Mouse (Mus musculus): ENCODE results near the gene Tanc2. TPM values are rescaled to one million over a fixed set of nuclear protein-coding genes. Genes with fewer than 3 reads are reported as not detected.

The Tanc2 gene
- total and polyA plus RNA-seq, 3 experiments: 0.04 to 0.18 TPM; not detected in 1

DNA sequence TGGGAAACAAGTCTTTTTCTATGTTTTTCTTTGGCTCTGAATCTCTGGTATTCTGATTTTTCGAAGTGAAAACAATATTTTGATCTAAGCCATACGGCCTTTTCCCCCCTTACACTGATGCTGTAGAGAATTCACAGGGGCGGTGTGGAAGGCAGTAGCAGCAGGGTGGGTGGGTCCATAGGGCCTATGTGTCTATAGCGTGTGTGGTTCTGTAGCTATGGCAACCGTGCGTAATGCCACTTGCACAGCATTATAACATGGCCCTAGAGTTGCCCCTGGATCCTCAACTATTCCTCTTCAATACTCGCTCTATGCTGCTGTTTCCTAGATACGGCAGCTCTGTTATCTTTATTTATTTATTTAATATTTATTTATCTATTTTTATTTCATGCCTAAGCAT lies 32.5 kb upstream of the Tanc2 start:
- Histone ChIP-seq H3K4me1 (ENCODE audit: control insufficient read depth in 1 of 2, insufficient read depth in 2 of 2, low read length in 2 of 2) (no peaks in the 10 kb centered on the region), H3K9ac (ENCODE audit: control insufficient read depth, low read depth, low read length, poor library complexity, severe bottlenecking) (no peak overlapping the region), H3K4me3 (ENCODE audit: control insufficient read depth in 1 of 2, insufficient read depth in 1 of 2, low read depth in 2 of 2, low read length in 2 of 2) (no peak overlapping the region), H3K36me3 (ENCODE audit: control insufficient read depth in 1 of 2, insufficient read depth in 2 of 2, low read length in 2 of 2) (no peaks in the 10 kb centered on the region), H3K9me3 (replicated peaks; ENCODE audit: insufficient read depth, low read length) (no peaks in the 10 kb centered on the region), H3K27me3 (ENCODE audit: control insufficient read depth in 1 of 2, insufficient read depth in 2 of 2, low read length in 2 of 2) (peaks cover 2 to 14% of the 10 kb centered on the region in 2 experiments; a peak in 3 of 4 replicates), H3K79me2 (ENCODE audit: control insufficient read depth, insufficient read depth, low read length, poor library complexity) (no peaks in the 10 kb centered on the region), H3K27ac (ENCODE audit: control insufficient read depth, low read depth, low read length) (no peak overlapping the region)
- DNase-seq (ENCODE audit: low read depth, low spot score): no peak
- TF ChIP-seq BHLHE40 (IDR thresholded peaks at IDR 0.05; ENCODE audit: borderline replicate concordance, low read depth, low read length) (no peak), CHD2 (IDR thresholded peaks at IDR 0.05; ENCODE audit: low read length) (no peak), TBP (IDR thresholded peaks at IDR 0.05; ENCODE audit: low read depth, low read length) (no peak), MAZ (IDR thresholded peaks at IDR 0.05; ENCODE audit: low read depth, low read length) (no peak), ELF1 (IDR thresholded peaks at IDR 0.05; ENCODE audit: low read depth, low read length) (no peak), UBTF (IDR thresholded peaks at IDR 0.05; ENCODE audit: borderline replicate concordance, insufficient read depth, low read depth, low read length) (no peak), MYB (IDR thresholded peaks at IDR 0.05; ENCODE audit: low read depth, low read length) (no peak)

DNA sequence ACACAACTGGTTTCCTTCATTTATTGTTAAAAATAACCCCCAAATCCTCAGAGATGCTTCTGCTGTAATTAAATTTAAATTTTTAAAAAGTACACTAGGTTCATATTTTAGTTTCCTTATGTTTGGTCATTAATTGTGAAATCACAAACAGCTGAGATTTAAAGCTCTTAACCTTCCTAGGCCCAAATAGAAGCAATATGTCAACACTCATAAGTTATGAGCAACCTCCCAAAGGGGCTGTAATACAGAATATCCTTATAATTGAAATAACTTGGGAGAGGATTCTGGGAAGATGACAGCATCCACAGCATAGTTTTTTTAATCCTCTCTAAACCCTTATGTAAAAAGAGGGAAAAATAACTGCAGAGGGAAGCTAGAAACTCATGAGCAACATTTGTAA lies 31.7 kb upstream of the Tanc2 start:
- peaks cover 2 to 9% of the 10 kb centered on the region in 2 experiments; a peak in 3 of 4 replicates for H3K27me3 ChIP-seq (ENCODE audit: control insufficient read depth in 1 of 2, insufficient read depth in 2 of 2, low read length in 2 of 2)
- no peak overlapping the region for H3K4me3 ChIP-seq (ENCODE audit: control insufficient read depth in 1 of 2, insufficient read depth in 1 of 2, low read depth in 2 of 2, low read length in 2 of 2)
- no peak for TF ChIP-seq ZC3H11A (IDR thresholded peaks at IDR 0.05; ENCODE audit: low read depth, low read length)
- no peak for TF ChIP-seq HCFC1 (IDR thresholded peaks at IDR 0.05; ENCODE audit: low read depth, low read length)
- TF ChIP-seq NRF1 (IDR thresholded peaks at IDR 0.05; ENCODE audit: insufficient read depth, low read depth, low read length, poor library complexity, severe bottlenecking): no peak
- TF ChIP-seq POLR2AphosphoS2 (IDR thresholded peaks at IDR 0.05; ENCODE audit: low read length): no peak
- no peak for TF ChIP-seq JUND (IDR thresholded peaks at IDR 0.05; ENCODE audit: low read depth, low read length)
- TF ChIP-seq POLR2AphosphoS5 (IDR thresholded peaks at IDR 0.05; ENCODE audit: borderline replicate concordance, low read depth, low read length): no peak
- TF ChIP-seq ELF1 (IDR thresholded peaks at IDR 0.05; ENCODE audit: low read depth, low read length): no peak
- no peak for TF ChIP-seq GABPA (IDR thresholded peaks at IDR 0.05; ENCODE audit: low read depth, low read length)
- TF ChIP-seq USF1 (IDR thresholded peaks at IDR 0.05; ENCODE audit: low read depth, low read length): no peak
- TF ChIP-seq TBP (IDR thresholded peaks at IDR 0.05; ENCODE audit: low read depth, low read length): no peak
- no peak for TF ChIP-seq ZMIZ1 (IDR thresholded peaks at IDR 0.05; ENCODE audit: low read depth, low read length)
- TF ChIP-seq RCOR1 (IDR thresholded peaks at IDR 0.05; ENCODE audit: low read depth, low read length): no peak
- no peak for TF ChIP-seq MEF2A (IDR thresholded peaks at IDR 0.05; ENCODE audit: extremely low read depth, insufficient replicate concordance, low read depth, low read length, poor library complexity, severe bottlenecking)
- no peak for TF ChIP-seq NELFE (IDR thresholded peaks at IDR 0.05; ENCODE audit: low read depth, low read length)
- TF ChIP-seq ZNF384 (IDR thresholded peaks at IDR 0.05; ENCODE audit: low read depth, low read length): no peak
- no peak overlapping the region for H3K27ac ChIP-seq (ENCODE audit: control insufficient read depth, low read depth, low read length)
- H3K79me2 ChIP-seq (ENCODE audit: control insufficient read depth, insufficient read depth, low read length, poor library complexity): no peaks in the 10 kb centered on the region
- H3K4me1 ChIP-seq (ENCODE audit: control insufficient read depth in 1 of 2, insufficient read depth in 2 of 2, low read length in 2 of 2): no peaks in the 10 kb centered on the region
- H3K36me3 ChIP-seq (ENCODE audit: control insufficient read depth in 1 of 2, insufficient read depth in 2 of 2, low read length in 2 of 2): no peaks in the 10 kb centered on the region
- no peaks in the 10 kb centered on the region for H3K9me3 ChIP-seq (replicated peaks; ENCODE audit: insufficient read depth, low read length)
- no peak overlapping the region for H3K9ac ChIP-seq (ENCODE audit: control insufficient read depth, low read depth, low read length, poor library complexity, severe bottlenecking)
- no peak for DNase-seq (ENCODE audit: low read depth, low spot score)

All from MEL (cell line).